Mouse (Mus musculus) adrenal gland (tissue): ENCODE data around the gene Mgat4b.

ENCODE experiments used
- intact Hi-C: fragments of 180-260 bp; cut with DNase I; formaldehyde crosslinking; loops from one replicate; pipeline ENCODE4 v1.15.1; 2025
- long read RNA-seq, 2 experiments: library from polyadenylated mRNA; unstranded; transcript quantifications; one replicate each; pipeline ENCODE4 v2.0.0; 2020; ENCODE audit warnings: borderline replicate concordance in 1 of 2; ENCODE audit not compliant: insufficient replicate concordance in 1 of 2

Mgat4b gene
- long read RNA-seq, experiment 1, partial matches to known transcripts, result 7 of 13 reads
- long read RNA-seq, experiment 1, other reads (novel, unspliced or antisense), result 5 of 13 reads
- long read RNA-seq, experiment 2, partial matches to known transcripts, result 8 of 15 reads
- long read RNA-seq, experiment 2, other reads (novel, unspliced or antisense), result 2 of 15 reads

GRCm38 (mm10) chr11:50210505-50211151, at the start of gene Mgat4b, which contains the start of gene Sqstm1:
TSS of gene Mgat4b (plus strand) at chr11:50210890.
TSS of gene Sqstm1 (minus strand) at chr11:50210827.
- intact Hi-C loops, result no loop called here

- intact Hi-C loops, result no loop called here
These were observed 48.9 kb upstream of the Mgat4b start for GRCm38 (mm10) chr11:50161578-50162304.

DNA sequence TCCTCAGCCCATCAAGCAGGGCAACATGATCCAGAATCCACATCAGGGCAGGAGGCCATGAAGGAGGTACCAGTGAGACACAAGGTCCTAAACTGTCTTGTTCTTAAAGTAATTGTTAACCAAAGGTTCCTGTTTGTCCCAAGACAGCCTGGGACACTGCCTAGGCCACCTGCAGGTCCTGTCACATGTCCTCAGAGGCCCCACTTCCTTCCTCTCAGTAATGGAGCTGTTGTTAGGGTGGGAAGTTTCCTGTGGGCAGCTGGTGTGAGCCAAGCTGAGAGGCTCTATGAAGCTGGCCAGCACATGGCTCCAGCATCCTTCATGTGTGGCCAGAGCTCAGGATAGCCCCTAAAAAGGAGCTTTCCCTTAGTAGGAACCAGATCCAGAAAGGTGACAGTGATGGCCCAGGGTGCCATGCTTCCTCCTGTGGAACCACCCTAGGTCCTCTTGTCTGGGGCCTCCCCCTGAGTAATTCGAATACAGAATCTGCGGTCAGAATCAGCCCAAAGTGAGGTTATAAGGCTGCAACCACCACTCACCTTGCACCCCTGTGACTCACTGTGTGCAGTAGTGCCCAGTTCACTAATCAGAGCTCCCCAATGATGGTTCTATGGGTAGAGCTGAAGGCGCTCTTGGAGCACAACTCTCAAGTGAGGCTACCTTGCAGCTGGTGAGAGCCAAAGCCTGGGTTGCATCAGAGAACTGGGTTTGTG, 48.2 kb upstream of the Mgat4b start:
- intact Hi-C loops, result no loop called here

DNA sequence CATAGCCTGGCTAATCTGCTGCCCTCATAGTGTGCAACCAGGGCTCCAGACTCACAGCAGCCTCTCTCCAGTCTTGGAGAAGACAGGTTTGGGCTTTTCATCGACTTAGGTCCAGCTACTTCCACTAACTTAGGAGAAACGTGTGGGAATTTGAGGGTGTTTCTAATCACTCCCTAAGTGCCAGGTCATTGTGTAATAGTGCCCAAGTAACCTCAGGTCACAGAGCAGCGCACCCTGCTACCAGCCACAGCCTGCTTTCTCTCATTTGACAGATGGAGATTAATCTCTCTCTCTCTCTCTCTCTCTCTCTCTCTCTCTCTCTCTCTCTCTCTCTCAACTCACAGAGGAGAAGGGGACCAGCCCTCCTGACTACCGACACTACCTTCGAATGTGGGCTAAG, 42.3 kb upstream of the Mgat4b start:
- intact Hi-C loops, result no loop called here

GRCm38 (mm10) chr11:50174111-50174729, 36.5 kb upstream of the Mgat4b start, which contains the start of gene Mrnip:
TSS of gene Mrnip (plus strand) at chr11:50174444.
- intact Hi-C loops, result loop anchor here (5.0 kb wide), 2 partner anchors 33 to 58 kb away; no protein-coding TSS in a partner anchor

GRCm38 (mm10) chr11:50174730-50175187, 35.9 kb upstream of the Mgat4b start:
- intact Hi-C loops, result loop anchor here (5.0 kb wide), 2 partner anchors 33 to 58 kb away; no protein-coding TSS in a partner anchor

- intact Hi-C loops, result no loop called here
These were observed 34.3 kb upstream of the Mgat4b start for GRCm38 (mm10) chr11:50176351-50176750.

- intact Hi-C loops, result no loop called here
These were observed 33.6 kb upstream of the Mgat4b start for GRCm38 (mm10) chr11:50177111-50177510.

DNA sequence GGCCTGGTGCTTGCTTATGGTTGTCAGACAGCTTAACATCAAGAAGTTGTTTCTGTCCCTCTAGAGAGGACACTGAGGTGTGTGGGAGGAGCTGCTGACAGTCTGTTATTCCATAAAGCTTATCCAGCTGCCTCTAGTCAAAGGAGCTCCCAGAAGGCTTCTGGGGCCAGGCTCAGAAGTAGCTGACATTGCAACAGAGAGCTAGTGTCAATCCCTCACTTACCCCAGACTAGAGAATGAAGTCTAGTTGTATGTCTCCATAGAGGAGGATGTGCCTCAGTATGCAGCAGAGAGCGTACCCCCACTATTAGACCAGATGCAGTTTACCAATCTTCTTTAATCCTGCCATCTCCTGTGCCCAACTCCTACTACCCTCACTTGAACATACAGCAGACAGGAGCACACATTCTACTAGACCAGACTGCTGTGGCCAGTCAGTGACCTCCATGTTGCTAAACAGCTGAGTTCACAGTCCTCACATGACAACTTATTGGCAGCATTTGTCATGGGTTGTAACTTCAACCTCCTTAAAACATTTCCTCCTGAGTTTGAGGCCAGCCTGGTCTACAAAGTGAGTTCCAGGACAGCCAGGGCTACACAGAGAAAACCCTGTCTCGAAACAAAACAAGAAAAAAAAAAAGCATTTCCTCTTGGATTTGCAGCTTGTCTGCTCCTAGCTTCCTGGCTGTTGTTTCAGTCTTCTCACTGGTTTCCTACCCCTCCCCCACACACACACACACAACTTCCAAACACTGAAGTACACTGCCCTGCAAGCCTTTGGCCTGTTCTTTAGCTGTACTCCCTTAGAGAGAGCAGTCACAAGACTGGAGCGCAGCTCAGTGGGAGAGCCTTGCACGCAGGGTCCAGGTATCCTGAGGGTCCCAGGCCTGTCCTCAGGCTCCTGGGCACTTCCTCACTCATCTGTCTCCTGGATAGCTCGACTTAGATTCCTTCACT, 31.9 kb upstream of the Mgat4b start:
- intact Hi-C loops, result no loop called here

GRCm38 (mm10) chr11:50180478-50181231, 30.0 kb upstream of the Mgat4b start:
- intact Hi-C loops, result no loop called here

DNA sequence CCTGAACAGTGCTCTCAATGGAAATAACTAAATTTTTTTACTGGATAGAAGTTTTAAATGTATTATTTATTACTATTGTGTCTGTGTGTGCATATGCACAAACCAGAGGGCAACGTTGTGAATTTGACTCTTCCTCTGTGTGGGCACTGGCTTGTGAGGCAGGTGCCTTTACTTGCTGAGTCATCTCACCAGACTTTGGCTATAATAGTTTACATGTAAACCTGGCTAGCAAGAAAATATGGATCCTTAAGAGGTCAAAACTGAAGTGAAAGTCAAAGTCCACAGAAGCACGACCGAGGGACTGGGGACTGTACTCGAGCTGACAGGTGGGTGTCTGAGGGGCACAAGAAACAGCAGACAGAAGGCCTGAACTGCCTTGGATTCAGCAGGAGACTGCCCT, 28.0 kb upstream of the Mgat4b start:
- intact Hi-C loops, result no loop called here

DNA sequence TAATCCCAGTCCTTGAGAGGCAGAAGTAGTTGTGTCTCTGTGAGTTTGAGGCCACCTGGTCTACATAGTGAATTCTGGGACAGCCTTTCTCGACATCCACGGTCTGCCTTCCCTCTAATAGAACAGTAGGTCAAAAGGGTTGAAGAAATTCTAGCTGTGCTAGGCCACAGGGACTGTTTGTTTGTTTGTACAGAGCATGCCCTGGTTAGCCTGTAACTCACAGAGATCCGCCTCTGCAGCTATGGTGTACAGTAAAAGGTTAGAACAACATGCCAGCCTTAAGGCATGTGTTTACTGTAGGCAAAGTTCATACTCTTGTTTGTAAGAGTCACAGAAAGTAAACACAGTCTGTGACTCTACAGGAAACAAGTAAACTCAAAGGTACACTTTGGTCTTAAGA, 25.9 kb upstream of the Mgat4b start:
- intact Hi-C loops, result no loop called here

- intact Hi-C loops, result no loop called here
These were observed 22.0 kb upstream of the Mgat4b start for GRCm38 (mm10) chr11:50188682-50189081.

- intact Hi-C loops, result no loop called here
These were observed 20.3 kb upstream of the Mgat4b start for GRCm38 (mm10) chr11:50190362-50190761.

DNA sequence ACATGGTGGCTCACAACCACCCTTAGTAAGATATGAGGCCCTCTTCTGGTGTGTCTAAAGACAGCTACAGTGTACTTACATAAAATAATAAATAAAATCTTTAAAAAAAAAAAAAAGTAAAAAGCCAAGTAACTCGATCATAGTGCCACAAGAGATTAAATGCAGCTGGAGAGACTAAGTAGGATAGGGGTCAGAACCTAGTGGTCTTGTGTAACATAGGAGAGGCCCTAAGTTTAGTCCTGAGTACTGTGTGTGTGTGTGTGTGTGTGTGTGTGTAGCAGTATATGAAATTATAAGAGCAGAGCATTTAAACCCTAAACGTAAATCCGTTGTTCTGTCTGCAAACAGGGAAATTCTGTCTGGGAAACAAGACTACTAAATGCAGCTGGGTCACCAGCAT, 18.4 kb upstream of the Mgat4b start:
- intact Hi-C loops, result no loop called here

GRCm38 (mm10) chr11:50194070-50194469, 16.6 kb upstream of the Mgat4b start:
- intact Hi-C loops, result no loop called here

DNA sequence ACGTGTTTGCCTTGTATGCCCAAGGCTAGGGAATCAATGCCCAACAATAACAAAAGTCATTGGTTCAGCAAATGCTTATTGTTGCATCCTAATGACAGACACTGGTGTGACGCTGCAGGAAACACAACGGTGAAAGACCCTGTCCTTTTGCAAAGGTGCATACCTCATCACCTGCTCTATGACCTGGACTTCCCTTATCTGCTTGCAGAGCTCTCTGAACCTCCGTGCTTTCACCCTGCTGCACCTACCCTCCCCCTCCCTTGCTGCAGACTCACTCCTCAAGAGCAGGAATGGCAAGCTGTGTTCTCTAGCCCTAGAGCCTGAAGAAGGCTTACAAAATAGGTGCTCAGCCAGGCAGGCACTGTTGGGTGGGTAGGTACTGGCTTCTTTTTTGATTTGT, 15.9 kb upstream of the Mgat4b start:
- intact Hi-C loops, result no loop called here

GRCm38 (mm10) chr11:50197500-50197899, 13.2 kb upstream of the Mgat4b start:
- intact Hi-C loops, result no loop called here

DNA sequence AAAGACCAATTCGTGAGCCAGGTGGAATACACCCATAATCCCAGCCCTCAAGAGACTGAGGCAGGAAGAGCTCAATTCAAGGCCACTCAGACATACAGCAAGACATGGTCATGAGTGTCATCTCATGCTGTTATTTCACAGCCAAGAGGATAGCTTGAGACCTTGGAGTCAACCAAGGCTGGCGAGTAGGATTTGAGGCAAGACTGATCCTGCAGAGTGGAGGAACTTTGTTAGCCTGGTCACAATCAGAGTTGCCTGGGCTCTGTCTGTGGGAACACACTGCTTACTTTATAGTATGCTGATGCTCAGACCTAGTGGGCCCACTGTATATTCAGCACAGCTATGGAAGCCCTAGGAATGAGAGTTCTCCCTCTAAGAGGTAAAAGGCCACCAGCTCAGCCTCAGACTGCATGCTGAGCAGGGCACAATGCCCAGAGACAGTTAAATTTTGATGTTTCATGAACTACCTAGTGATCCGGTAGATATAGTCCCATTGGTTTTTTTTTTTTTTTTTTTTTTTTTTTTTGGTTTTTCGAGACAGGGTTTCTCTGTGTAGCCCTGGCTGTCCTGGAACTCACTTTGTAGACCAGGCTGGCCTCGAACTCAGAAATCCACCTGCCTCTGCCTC, 12.4 kb upstream of the Mgat4b start:
- intact Hi-C loops, result no loop called here
